Mouse (Mus musculus) hindbrain, postnatal 0 days (tissue): ENCODE data around the gene Chd1l. TPM values are rescaled to one million over a fixed set of nuclear protein-coding genes. Genes with fewer than 3 reads are reported as not detected.
A peak's percentile ranks its signal among the peaks of the same experiment; 100 is the strongest.

Experiments
- ATAC-seq: fragments of 200-750 bp; cut with Nextera tagmentation; 2 replicates; pipeline ENCODE4 v1.8.0; 2017; ENCODE audit warnings: mild to moderate bottlenecking, moderate TSS enrichment, moderate library complexity
- DNase-seq: peaks from one replicate; pipeline ENCODE4 v3.0.0-alpha.2; 2015; ENCODE audit warnings: low spot score
- H3K27ac ChIP-seq: fragments of 300-500 bp; sonication (generic); 2 replicates; pipeline ENCODE4 v1.5.1; 2014; ENCODE audit warnings: mild to moderate bottlenecking
- H3K27me3 ChIP-seq: fragments of 300-500 bp; sonication (generic); 2 replicates; pipeline ENCODE4 v1.6.1; 2014; ENCODE audit warnings: low read length, mixed read lengths; ENCODE audit not compliant: insufficient read depth
- H3K36me3 ChIP-seq: fragments of 300-500 bp; sonication (generic); 2 replicates; pipeline ENCODE4 v1.6.1; 2014; ENCODE audit warnings: low read length, mixed read lengths; ENCODE audit not compliant: insufficient read depth
- H3K4me1 ChIP-seq: fragments of 300-500 bp; sonication (generic); 2 replicates; pipeline ENCODE4 v1.6.1; 2014; ENCODE audit warnings: antibody characterized with exemption, low read length, mixed read lengths; ENCODE audit not compliant: insufficient read depth
- H3K4me2 ChIP-seq: fragments of 300-500 bp; sonication (generic); 2 replicates; pipeline ENCODE4 v1.6.1; 2014; ENCODE audit warnings: low read depth, mild to moderate bottlenecking, low read length, moderate library complexity, mixed read lengths
- H3K4me3 ChIP-seq: fragments of 300-500 bp; sonication (generic); 2 replicates; pipeline ENCODE4 v1.5.1; 2014; ENCODE audit warnings: low read length
- H3K9ac ChIP-seq: fragments of 300-500 bp; sonication (generic); replicated peaks from 2 replicates; pipeline ENCODE4 v1.6.1; 2014; ENCODE audit warnings: mild to moderate bottlenecking, low read length, moderate library complexity, mixed read lengths
- H3K9me3 ChIP-seq: fragments of 300-500 bp; sonication (generic); 2 replicates; pipeline ENCODE4 v1.6.1; 2016; ENCODE audit warnings: low read length, mixed read lengths
- CTCF ChIP-seq: IDR thresholded peaks from 2 replicates; pipeline ENCODE4 v1.5.1; 2016; ENCODE audit warnings: antibody characterized with exemption, control low read depth, low read depth
- WGBS: fragments of 180-500 bp; shearing (Covaris S2); extraction: QIAGEN DNeasy Blood & Tissue Kit; methylation state at CpG from one replicate; pipeline ENCODE4 v1.1.7; 2014; 5-methylcytosine and 5-hydroxymethylcytosine counted together
- polyA plus RNA-seq: library from polyadenylated mRNA; unstranded; fragments of >200 nt; fragmentation: Nextera tagmentation; extraction: Ambion mirVana; gene quantifications from 2 replicates; pipeline ENCODE4 v1.2.1, GENCODE M21; 2015
- total RNA-seq: library from RNA; depleted of rRNA; stranded (reverse); fragments of >200 nt; gene quantifications from 2 replicates; pipeline ENCODE4 v1.2.3, GENCODE M21; 2014; rRNA removed

Gene Chd1l
- total and polyA plus RNA-seq, 2 experiments from 2014 or later = 7.7 to 8.7 TPM

DNA sequence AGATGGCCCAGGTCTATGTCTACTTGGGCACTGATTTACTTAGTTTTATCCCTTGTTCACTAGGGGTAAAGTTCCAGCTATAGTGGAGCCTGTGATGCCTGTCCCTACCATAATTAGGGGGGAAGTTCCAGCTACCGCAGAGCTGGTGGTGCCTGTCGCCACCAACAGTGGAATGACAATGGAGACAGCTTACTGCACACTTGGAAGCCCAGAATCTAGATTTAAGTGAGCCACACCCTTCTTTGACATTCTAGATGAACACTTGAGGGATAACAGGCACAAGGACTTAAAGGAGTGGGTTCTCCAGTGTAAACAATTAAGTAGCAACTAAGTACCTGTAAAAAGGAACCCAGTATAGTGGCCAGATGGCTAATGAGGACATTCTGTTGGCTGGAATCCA, 73.0 kb downstream of the Chd1l start:
- DNase-seq (no peak), ATAC-seq (no peak)
- 82% methylated on average over 2 of the region's 2 CpGs for WGBS
- no peak overlapping the region for H3K4me3 ChIP-seq
- no peak overlapping the region for H3K9ac ChIP-seq
- H3K36me3 ChIP-seq = no peaks in the 10 kb centered on the region
- no peaks in the 10 kb centered on the region for H3K9me3 ChIP-seq
- no peak overlapping the region for H3K4me2 ChIP-seq
- H3K27ac ChIP-seq = no peak overlapping the region
- no peak for TF ChIP-seq CTCF
- no peaks in the 10 kb centered on the region for H3K27me3 ChIP-seq
- H3K4me1 ChIP-seq = no peaks in the 10 kb centered on the region

DNA sequence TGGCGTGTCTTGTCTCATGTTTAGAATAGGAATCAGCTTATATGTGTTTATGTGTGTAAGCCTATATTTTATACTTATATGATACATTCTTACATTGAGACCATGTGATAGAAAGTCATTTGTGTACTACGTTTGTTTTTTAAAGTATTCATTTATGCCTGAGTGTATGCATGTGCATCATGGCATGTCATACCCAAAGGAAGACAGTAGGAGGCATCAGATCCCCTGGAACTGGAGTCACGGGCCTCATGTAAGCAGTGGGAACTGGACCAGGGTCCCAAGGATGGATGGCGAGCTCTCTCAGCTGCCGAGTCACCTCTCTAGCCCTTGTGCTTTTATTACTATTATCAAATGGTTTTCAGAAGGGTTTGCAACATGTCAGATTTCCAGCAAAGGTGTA, 74.3 kb downstream of the Chd1l start:
- Histone ChIP-seq H3K27ac (no peak overlapping the region), H3K36me3 (no peaks in the 10 kb centered on the region), H3K4me2 (no peak overlapping the region), H3K4me3 (no peak overlapping the region), H3K27me3 (no peaks in the 10 kb centered on the region), H3K9me3 (no peaks in the 10 kb centered on the region), H3K4me1 (no peaks in the 10 kb centered on the region), H3K9ac (no peak overlapping the region)
- DNase-seq (no peak), ATAC-seq (no peak)
- TF ChIP-seq CTCF = no peak
- WGBS = 88% methylated on average over 5 of the region's 5 CpGs

DNA sequence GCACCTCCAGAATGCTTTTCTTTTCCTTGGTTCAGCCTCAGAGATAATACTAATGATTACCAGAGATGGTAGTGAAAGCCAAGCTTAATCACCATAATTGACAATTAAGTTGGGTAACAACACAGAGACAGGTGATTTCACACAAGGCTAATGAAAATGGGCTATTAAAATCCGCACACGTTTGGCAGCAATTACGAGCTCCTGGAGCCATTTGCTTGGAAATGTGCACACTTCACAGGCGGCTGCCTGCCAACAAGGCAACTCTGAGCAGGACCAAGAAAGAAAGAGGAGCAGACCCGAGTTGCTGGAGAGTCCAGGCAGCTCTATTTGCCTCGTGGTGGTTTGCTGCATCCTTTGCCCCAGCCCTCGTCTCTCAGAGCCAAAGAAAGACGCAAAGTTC, 84.5 kb downstream of the Chd1l start:
- 59% methylated on average over 8 of the region's 8 CpGs for WGBS
- peaks cover 12% of the 10 kb centered on the region for H3K4me1 ChIP-seq
- H3K27me3 ChIP-seq = no peaks in the 10 kb centered on the region
- no peak overlapping the region for H3K27ac ChIP-seq
- DNase-seq = no peak
- no peak for ATAC-seq
- no peak for TF ChIP-seq CTCF
- H3K4me3 ChIP-seq = no peak overlapping the region
- H3K9me3 ChIP-seq = no peaks in the 10 kb centered on the region
- no peak overlapping the region for H3K9ac ChIP-seq
- H3K36me3 ChIP-seq = no peaks in the 10 kb centered on the region
- no peak overlapping the region for H3K4me2 ChIP-seq

DNA sequence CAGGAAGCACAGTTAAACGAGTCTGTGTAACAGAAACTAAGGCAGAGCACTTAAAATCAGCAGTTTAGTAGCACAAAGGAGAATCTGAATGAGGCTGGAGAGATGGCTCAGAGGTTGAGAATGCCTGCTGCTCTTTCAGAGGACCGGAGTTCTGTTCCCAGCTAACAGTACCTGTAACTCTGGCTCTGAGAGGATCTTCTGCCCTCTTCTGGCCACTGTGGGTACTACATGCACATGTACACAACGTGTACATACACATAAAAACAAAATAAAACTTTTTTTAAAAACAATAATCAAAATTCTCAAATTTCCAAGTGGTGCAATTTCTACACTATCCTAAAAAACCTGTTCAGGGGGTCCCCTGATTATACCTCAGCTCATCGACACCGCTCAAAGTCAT, 85.2 kb downstream of the Chd1l start:
- no peak overlapping the region for H3K9ac ChIP-seq
- no peak overlapping the region for H3K27ac ChIP-seq
- H3K9me3 ChIP-seq = no peaks in the 10 kb centered on the region
- DNase-seq = no peak
- peak; percentile 63 for TF ChIP-seq CTCF
- H3K36me3 ChIP-seq = no peaks in the 10 kb centered on the region
- H3K4me3 ChIP-seq = no peak overlapping the region
- 81% methylated on average over 5 of the region's 5 CpGs for WGBS
- ATAC-seq = no peak
- H3K4me2 ChIP-seq = no peak overlapping the region
- H3K4me1 ChIP-seq = peaks cover 12% of the 10 kb centered on the region
- no peaks in the 10 kb centered on the region for H3K27me3 ChIP-seq

DNA sequence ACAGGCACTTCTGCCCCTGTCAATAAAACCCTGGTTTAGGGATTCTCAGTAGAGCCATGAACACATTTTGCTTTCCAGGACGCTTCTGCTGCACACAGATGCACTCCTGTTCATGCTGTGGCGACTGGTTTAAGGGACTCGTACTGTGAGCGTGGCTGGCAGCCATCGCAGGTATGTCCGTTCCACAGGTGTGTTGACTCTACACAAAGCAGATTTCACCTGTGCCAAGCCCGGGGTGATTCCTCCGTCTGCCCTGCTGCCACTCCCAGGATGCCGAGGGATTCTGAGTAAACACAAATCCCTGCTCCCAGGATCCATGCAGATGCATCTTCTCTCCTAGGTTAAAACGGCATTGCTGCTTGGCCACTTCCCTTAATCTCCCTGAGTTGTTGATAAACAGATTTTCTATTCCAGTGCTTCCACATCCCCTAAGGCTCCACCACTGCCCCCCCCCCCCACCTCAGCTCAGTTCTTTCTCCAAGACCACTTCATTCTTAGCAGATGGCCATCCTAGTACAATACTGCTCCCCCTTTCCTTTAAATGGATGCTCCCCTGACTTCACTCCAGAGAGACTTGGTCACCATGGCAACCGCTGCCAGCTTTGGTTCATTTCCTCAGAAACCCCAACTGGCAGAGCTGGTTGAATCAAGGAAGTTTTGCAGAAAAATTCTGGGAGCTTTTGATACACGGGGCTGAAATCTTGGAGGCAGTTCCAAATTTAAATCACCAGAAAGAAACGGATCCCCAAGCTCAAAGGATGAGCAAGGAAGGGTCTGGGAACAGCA, 87.9 kb downstream of the Chd1l start:
- peak overlapping the region; percentile 44; the same call in 1 of the 2 replicates for H3K9ac ChIP-seq

DNA sequence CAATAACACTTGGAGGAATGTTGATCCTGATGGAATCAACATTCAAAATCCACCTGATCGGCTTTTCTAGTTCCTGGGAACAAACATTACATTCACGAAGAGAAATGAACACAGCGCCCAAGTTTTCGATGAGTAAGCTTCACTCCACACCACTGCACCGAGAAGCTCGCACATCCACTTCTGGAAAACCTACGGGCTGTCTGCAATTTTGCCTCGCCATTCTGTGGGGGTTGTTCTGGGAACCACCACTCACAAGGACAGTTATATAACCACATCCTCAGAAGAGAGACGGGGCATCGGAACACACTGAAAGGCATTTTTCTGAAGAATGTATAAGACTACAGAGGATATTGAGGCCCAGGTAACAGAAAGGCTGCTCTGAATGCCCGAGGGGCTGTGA, 90.1 kb downstream of the Chd1l start:
- H3K27ac ChIP-seq = no peak overlapping the region
- no peak for ATAC-seq
- TF ChIP-seq CTCF = no peak
- H3K9ac ChIP-seq = no peak overlapping the region
- H3K4me1 ChIP-seq = peaks cover 12% of the 10 kb centered on the region
- 97% methylated on average over 11 of the region's 11 CpGs for WGBS
- H3K27me3 ChIP-seq = no peaks in the 10 kb centered on the region
- H3K4me3 ChIP-seq = no peak overlapping the region
- H3K4me2 ChIP-seq = no peak overlapping the region
- no peak for DNase-seq
- no peaks in the 10 kb centered on the region for H3K36me3 ChIP-seq
- no peaks in the 10 kb centered on the region for H3K9me3 ChIP-seq

More for the DNA sequence above, 87.9 kb downstream of the Chd1l start:
- H3K4me2 ChIP-seq = peak overlapping the region; percentile 26
- H3K27ac ChIP-seq = peak overlapping the region; percentile 77
- no peak for TF ChIP-seq CTCF
- no peaks in the 10 kb centered on the region for H3K27me3 ChIP-seq
- no peaks in the 10 kb centered on the region for H3K9me3 ChIP-seq
- H3K36me3 ChIP-seq = no peaks in the 10 kb centered on the region
- WGBS = 50% methylated on average over 13 of the region's 13 CpGs
- H3K4me1 ChIP-seq = peaks cover 12% of the 10 kb centered on the region
- ATAC-seq (peak; percentile 89), DNase-seq (peak; percentile 93)
- H3K4me3 ChIP-seq = no peak overlapping the region

DNA sequence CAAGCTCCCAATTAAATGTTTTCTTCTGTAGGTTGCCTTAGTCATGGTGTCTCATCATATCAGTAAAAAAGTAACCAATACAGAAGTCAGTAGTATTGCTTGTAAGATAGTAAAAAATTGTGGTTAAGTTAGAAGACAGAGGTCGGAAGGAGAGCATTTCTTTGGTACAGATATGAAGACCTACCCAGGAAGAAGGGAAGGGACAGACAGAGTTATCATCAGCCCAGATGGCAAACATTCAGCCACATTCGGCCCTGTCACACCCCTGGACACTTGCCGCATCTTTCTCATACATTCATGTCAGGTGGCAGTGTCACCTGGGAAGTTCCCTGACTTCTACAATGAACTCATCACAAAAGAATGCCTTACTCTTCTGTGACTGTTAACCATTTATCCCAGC, 97.7 kb downstream of the Chd1l start:
- Histone ChIP-seq H3K27ac (no peak overlapping the region), H3K27me3 (no peaks in the 10 kb centered on the region), H3K36me3 (no peaks in the 10 kb centered on the region), H3K9ac (no peak overlapping the region), H3K4me3 (no peak overlapping the region), H3K4me2 (no peak overlapping the region), H3K4me1 (no peaks in the 10 kb centered on the region; the same call in 1 of the 2 replicates), H3K9me3 (no peaks in the 10 kb centered on the region)
- no peak for DNase-seq
- TF ChIP-seq CTCF = no peak
- WGBS = 90% methylated on average over 3 of the region's 3 CpGs
- no peak for ATAC-seq

Other genes with a start within 250 kb of the Chd1l start
- not detected in 2 replicates for gene Olfr1402, start 188.2 kb downstream of the Chd1l start, total RNA-seq
- not detected in 2 replicates for gene Olfr1402, start 188.2 kb downstream of the Chd1l start, polyA plus RNA-seq
- gene Fmo5, start 18.6 kb upstream of the Chd1l start, total RNA-seq = 0.68 and 0.84 TPM in 2 replicates
- 0.88 and 1.3 TPM in 2 replicates for gene Fmo5, start 18.6 kb upstream of the Chd1l start, polyA plus RNA-seq
- 21.6 and 22.0 TPM in 2 replicates for gene Prkab2, start 48.0 kb upstream of the Chd1l start, total RNA-seq
- gene Prkab2, start 48.0 kb upstream of the Chd1l start, polyA plus RNA-seq = 15.9 and 16.1 TPM in 2 replicates
- gene Gm17651, start 64.5 kb upstream of the Chd1l start, total RNA-seq = not detected in 2 replicates
- not detected in 2 replicates for gene Gm17651, start 64.5 kb upstream of the Chd1l start, polyA plus RNA-seq